Mouse (Mus musculus): ENCODE results near the gene Pard3. TPM values are rescaled to one million over a fixed set of nuclear protein-coding genes. Genes with fewer than 3 reads are reported as not detected.

The Pard3 gene
- total RNA-seq, 2 experiments from 2014 or later, result 35.2 to 39.0 TPM

- no peak for DNase-seq
Measured at GRCm38 (mm10) chr8:127614206-127614605, 550.5 kb downstream of the Pard3 start.

GRCm38 (mm10) chr8:127616681-127617080 lies 553.0 kb downstream of the Pard3 start:
- no peak for DNase-seq

GRCm38 (mm10) chr8:127622137-127622536 lies 558.4 kb downstream of the Pard3 start:
- no peak for DNase-seq

GRCm38 (mm10) chr8:127638232-127639087 lies 574.8 kb downstream of the Pard3 start:
- DNase-seq, result no peak

- no peak for DNase-seq
Measured at GRCm38 (mm10) chr8:127639088-127639453, 575.4 kb downstream of the Pard3 start.

- DNase-seq, result no peak
Measured at GRCm38 (mm10) chr8:127655559-127655958, 591.9 kb downstream of the Pard3 start.

Other genes with a start within 250 kb of the Pard3 start
- gene Tomm20, start 118.0 kb upstream of the Pard3 start, total RNA-seq (2021), result 100 to 1,000 TPM; 157 to 187 TPM
- gene Rbm34, start 92.8 kb upstream of the Pard3 start, total RNA-seq (2021), result 10 to 100 TPM; 14.2 to 15.3 TPM